Mouse (Mus musculus) lung, embryonic 16.5 days (tissue): ENCODE results near the gene Rab30. TPM values are rescaled to one million over a fixed set of nuclear protein-coding genes. Genes with fewer than 3 reads are reported as not detected.

ENCODE experiments used
- ATAC-seq: fragments of 200-750 bp; cut with Nextera tagmentation; 2 replicates; pipeline ENCODE4 v1.8.0; 2017; ENCODE audit warnings: low read depth, mild to moderate bottlenecking, moderate library complexity
- H3K27ac ChIP-seq: fragments of 300-500 bp; sonication (generic); 2 replicates; pipeline ENCODE4 v1.5.1; 2014; ENCODE audit warnings: mild to moderate bottlenecking, control low read depth, low read length
- H3K27me3 ChIP-seq: fragments of 300-500 bp; sonication (generic); 2 replicates; pipeline ENCODE4 v1.6.1; 2014; ENCODE audit warnings: low read depth, low read length, mixed read lengths; ENCODE audit not compliant: control insufficient read depth, insufficient read depth
- H3K36me3 ChIP-seq: fragments of 300-500 bp; sonication (generic); 2 replicates; pipeline ENCODE4 v1.6.1; 2014; ENCODE audit warnings: low read length; ENCODE audit not compliant: control insufficient read depth, insufficient read depth
- H3K4me1 ChIP-seq: fragments of 300-500 bp; sonication (generic); replicated peaks from 2 replicates; pipeline ENCODE4 v1.6.1; 2014; ENCODE audit warnings: low read length, mixed read lengths; ENCODE audit not compliant: control insufficient read depth, insufficient read depth
- H3K4me2 ChIP-seq: fragments of 300-500 bp; sonication (generic); 2 replicates; pipeline ENCODE4 v1.6.1; 2014; ENCODE audit warnings: low read depth, low read length, control low read depth
- H3K4me3 ChIP-seq: fragments of 300-500 bp; sonication (generic); 2 replicates; pipeline ENCODE4 v1.5.1; 2014; ENCODE audit warnings: mild to moderate bottlenecking, low read length, control low read depth
- H3K9ac ChIP-seq: fragments of 300-500 bp; sonication (generic); 2 replicates; pipeline ENCODE4 v1.6.1; 2014; ENCODE audit warnings: low read length, control low read depth
- H3K9me3 ChIP-seq: fragments of 300-500 bp; sonication (generic); 2 replicates; pipeline ENCODE4 v1.6.1; 2016; ENCODE audit warnings: low read length; ENCODE audit not compliant: control insufficient read depth
- WGBS: fragments of 180-500 bp; shearing (Covaris S2); extraction: QIAGEN DNeasy Blood & Tissue Kit; methylation state at CpG from one replicate; pipeline ENCODE4 v1.1.7; 2014; 5-methylcytosine and 5-hydroxymethylcytosine counted together
- polyA plus RNA-seq: library from polyadenylated mRNA; unstranded; fragments of >200 nt; fragmentation: Nextera tagmentation; extraction: Ambion mirVana; gene quantifications from 2 replicates; pipeline ENCODE4 v1.2.1, GENCODE M21; 2015

The Rab30 gene
- polyA plus RNA-seq, 1 experiment from 2014 or later: 5.0 TPM

DNA sequence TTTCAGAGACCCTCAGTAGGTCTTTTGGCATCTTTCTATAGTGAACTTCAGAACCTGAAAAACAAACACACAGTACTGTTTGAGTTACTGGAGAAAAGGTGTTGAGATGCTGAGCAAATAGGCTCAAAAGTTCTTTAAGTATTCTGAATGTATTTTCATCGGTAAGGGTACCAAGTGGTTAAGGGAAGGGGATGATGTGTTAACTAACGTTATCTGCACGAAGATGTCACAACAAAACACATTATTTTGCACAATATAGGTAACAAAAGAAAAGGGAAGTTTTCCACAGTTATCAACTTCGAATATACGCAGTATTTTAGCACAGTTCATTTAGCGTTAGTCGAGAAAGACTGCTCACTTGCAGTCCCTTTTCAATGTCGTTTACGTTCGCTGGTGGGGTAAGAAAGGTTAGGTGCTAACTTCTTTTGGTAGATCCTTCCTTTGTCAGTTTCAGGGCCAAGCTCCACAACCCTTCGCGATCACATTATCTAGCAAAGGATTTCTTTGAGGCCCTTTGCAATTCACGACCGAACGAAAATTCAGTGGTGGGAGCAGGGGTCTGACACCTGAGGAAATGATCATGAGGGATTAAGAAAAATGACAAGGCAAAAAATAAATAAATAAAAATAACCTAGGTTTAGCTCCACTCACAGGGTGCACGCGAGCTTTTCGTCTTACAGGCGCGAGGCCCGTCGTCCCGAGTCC lies 840 bp upstream of the Rab30 start:
- Histone ChIP-seq H3K27me3 (no peaks in the 10 kb centered on the region), H3K9ac (peak overlapping the region; percentile 86), H3K27ac (peak overlapping the region; percentile 93), H3K9me3 (no peaks in the 10 kb centered on the region), H3K4me1 (peaks cover 14% of the 10 kb centered on the region), H3K4me3 (peak overlapping the region; percentile 65), H3K4me2 (peak overlapping the region; percentile 73), H3K36me3 (peaks cover 6% of the 10 kb centered on the region; the same call in 1 of the 2 replicates)
- no peak for ATAC-seq
- WGBS: under 1% methylated on average over 23 of the region's 23 CpGs

DNA sequence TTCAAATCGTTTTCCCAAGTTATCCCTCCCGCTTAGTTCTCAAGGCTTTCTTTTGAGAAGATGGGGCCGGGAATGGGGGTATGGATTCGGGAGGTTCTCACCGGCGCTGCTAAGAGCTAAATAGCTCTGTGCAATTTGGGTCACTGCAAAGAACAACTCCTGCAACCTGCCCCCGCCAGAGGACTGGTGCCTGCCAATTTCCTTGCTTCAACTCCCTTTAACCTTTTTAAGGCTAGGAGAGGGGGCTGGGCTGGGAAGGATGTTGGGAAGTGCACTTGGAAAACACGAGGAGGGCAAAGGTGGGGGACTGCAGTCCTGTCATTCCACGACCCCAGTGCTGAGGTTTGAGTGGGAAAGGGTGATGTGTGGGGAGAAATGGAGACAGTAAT lies 452 bp downstream of the Rab30 start:
- Histone ChIP-seq H3K4me1 (peaks cover 14% of the 10 kb centered on the region), H3K9ac (peak overlapping the region; percentile 60), H3K27me3 (no peaks in the 10 kb centered on the region), H3K4me2 (peak overlapping the region; percentile 86), H3K4me3 (peak overlapping the region; percentile 65), H3K27ac (peak overlapping the region; percentile 22; the same call in 1 of the 2 replicates), H3K9me3 (no peaks in the 10 kb centered on the region), H3K36me3 (peaks cover 4% of the 10 kb centered on the region; the same call in 1 of the 2 replicates)
- 0% methylated on average over 9 of the region's 9 CpGs for WGBS
- peak; percentile 24 for ATAC-seq

DNA sequence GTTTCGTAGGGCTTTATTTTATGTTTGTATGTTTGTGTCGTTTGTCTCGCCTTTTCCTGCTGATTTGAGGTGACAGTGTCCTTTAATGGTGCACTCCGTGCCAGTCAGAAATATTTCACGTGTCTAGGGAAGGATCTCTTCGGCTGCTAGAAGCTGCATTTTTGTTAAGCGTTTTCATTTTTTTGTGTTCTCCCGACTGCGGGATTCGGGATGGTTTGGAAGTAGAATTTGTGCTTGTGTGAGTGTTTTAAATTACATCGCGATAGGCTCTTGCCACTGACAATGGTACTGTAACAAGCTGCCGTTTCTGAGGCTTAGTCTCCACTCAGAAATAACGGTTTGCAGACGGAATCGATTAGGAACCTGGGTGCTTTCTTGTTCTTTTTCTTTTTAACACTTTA lies 938 bp downstream of the Rab30 start:
- under 1% methylated on average over 16 of the region's 16 CpGs for WGBS
- H3K9ac ChIP-seq: peak overlapping the region; percentile 60
- H3K4me2 ChIP-seq: peak overlapping the region; percentile 86
- 0 out of 2 replicates have a peak, but pooled peaks cover 4% of the 10 kb centered on the region for H3K36me3 ChIP-seq
- H3K4me3 ChIP-seq: peak overlapping the region; percentile 65
- no peak overlapping the region for H3K27ac ChIP-seq
- ATAC-seq: no peak
- peaks cover 14% of the 10 kb centered on the region for H3K4me1 ChIP-seq
- no peaks in the 10 kb centered on the region for H3K27me3 ChIP-seq
- no peaks in the 10 kb centered on the region for H3K9me3 ChIP-seq

DNA sequence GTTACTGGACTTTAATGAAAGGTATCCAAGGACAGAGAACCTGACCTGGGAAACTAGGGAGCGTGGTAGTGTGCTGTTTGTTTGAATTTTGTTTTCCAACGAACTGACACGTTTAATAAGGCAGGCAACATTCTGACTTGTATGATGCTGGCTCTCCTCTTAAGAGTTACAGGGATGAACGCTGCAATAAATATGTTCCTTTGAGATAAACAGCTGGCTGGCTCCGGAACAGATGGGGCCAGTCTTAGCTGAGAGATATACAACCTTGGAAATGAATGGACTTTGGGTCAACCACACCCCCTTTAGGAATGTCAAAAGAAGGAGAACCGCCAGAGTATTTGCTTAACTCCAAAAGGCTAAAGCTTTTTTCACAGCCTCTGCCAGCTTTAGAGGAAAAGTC lies 1.4 kb downstream of the Rab30 start:
- Histone ChIP-seq H3K4me2 (peak overlapping the region; percentile 86), H3K9ac (peak overlapping the region; percentile 60), H3K4me3 (peak overlapping the region; percentile 65), H3K27ac (no peak overlapping the region), H3K27me3 (no peaks in the 10 kb centered on the region), H3K9me3 (no peaks in the 10 kb centered on the region), H3K4me1 (peaks cover 14% of the 10 kb centered on the region), H3K36me3 (0 out of 2 replicates have a peak, but pooled peaks cover 2% of the 10 kb centered on the region)
- ATAC-seq: no peak
- WGBS: under 1% methylated on average over 6 of the region's 6 CpGs

DNA sequence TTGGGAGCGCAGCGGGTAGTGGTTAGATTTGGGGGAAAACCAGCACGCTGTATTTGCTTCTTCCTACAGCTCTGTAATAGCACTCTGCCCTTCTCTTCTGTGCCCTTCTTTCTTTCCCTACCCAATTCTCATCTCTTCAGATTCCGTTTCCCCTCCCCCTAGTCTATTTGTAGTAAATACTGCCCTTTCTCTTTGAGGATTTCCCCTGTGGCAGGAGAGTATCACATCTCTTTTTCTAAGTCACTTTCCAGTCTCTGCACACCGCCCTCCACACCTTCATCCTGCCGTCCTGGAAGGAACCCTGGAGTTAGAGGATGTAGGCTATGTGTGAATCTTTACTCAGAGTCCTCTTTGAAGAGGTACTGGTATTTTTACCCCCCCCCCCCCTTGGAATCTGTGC lies 1.9 kb downstream of the Rab30 start:
- Histone ChIP-seq H3K4me1 (peaks cover 13% of the 10 kb centered on the region), H3K27ac (no peak overlapping the region), H3K9ac (no peak overlapping the region), H3K9me3 (no peaks in the 10 kb centered on the region), H3K4me3 (peak overlapping the region; percentile 65), H3K36me3 (no peaks in the 10 kb centered on the region), H3K4me2 (peak overlapping the region; percentile 86), H3K27me3 (no peaks in the 10 kb centered on the region)
- WGBS: 9% methylated on average over 6 of the region's 6 CpGs
- no peak for ATAC-seq

DNA sequence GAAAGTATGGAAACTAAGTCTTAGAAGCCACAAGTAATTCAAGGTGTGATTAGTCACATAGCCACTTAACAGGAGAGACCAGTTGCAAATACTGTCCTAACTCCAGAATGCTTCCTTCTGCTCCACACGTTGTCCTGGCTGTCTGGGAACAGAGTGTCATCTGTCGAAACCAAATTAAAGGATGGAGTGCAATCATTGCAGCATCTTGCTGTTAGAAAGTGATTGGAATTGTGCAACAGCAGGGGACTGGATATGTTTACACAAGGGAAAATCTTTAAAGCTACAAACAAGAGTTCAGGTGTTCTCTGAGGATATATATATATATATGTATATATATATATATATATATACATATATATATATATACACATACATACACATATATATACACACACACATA lies 9.0 kb downstream of the Rab30 start:
- Histone ChIP-seq H3K27ac (no peak overlapping the region), H3K9me3 (no peaks in the 10 kb centered on the region), H3K4me2 (no peak overlapping the region), H3K27me3 (no peaks in the 10 kb centered on the region), H3K36me3 (no peaks in the 10 kb centered on the region), H3K4me3 (no peak overlapping the region), H3K9ac (no peak overlapping the region), H3K4me1 (no peaks in the 10 kb centered on the region)
- 58% methylated on average over 2 of the region's 2 CpGs for WGBS
- ATAC-seq: no peak

DNA sequence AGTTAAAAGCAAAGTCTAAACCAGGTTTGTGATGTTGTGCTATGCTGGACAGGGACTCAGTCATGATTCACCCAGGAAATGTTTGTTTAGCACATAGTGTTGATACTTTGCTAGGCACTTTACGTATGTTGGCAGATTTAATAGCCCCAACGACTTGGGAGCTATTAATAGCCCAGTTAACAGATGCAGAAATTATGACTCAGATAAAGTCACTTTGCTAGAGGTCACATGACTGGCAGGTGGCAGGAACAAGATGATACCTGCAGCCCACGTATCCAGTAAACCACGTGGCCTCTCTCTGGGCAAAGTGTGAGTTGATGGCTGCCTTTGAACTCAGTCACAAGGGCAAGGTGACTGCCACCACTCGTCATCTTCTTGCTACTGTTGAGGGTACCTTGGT lies 16.7 kb downstream of the Rab30 start:
- Histone ChIP-seq H3K36me3 (no peaks in the 10 kb centered on the region), H3K9ac (no peak overlapping the region), H3K27ac (no peak overlapping the region), H3K4me3 (no peak overlapping the region), H3K9me3 (no peaks in the 10 kb centered on the region), H3K4me1 (no peaks in the 10 kb centered on the region), H3K27me3 (no peaks in the 10 kb centered on the region), H3K4me2 (no peak overlapping the region)
- WGBS: 59% methylated on average over 5 of the region's 5 CpGs
- no peak for ATAC-seq

DNA sequence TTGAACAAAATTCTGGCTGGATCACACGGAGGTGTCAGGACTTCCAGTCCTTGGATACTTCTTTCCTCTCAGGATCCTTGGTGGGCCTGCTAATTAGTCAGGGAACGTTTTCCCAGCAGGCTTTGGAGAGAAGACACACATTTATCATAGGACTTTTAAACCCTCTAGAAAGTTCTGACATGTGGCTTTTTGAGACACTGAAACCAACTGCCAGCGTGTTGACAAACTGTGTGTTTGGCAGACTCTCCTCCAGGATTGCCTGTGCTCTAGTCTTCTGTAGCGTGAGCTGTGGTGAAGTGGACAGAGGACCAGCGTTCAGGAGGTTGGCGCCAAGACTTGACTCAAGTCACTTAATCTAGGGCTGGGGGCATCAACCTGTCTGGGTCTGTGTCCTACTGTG lies 19.2 kb downstream of the Rab30 start:
- Histone ChIP-seq H3K4me2 (no peak overlapping the region), H3K27me3 (no peaks in the 10 kb centered on the region), H3K4me1 (no peaks in the 10 kb centered on the region), H3K4me3 (no peak overlapping the region), H3K9me3 (no peaks in the 10 kb centered on the region), H3K27ac (no peak overlapping the region), H3K36me3 (no peaks in the 10 kb centered on the region), H3K9ac (no peak overlapping the region)
- ATAC-seq: no peak
- 78% methylated on average over 6 of the region's 6 CpGs for WGBS

DNA sequence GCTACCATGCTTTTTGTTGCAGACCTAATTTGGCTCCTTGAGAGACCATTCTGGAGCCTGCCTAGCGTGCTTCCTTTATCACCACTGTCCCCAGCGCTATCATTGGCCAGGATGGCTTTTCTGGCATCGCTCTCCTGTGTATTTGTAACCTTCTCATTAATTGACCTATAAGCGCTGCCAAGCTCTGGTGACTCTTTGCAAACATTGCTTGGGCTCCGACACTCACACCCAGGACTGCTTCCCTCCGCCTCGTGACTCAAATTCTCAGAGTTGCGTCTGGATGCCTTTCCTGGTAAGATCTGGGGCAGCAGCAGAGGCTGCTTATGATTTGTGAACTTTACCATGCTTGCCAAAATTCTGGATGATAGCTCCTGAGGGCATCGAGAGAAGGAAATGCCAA lies 19.8 kb downstream of the Rab30 start:
- no peak for ATAC-seq

More for the DNA sequence above, 19.8 kb downstream of the Rab30 start:
- Histone ChIP-seq H3K36me3 (no peaks in the 10 kb centered on the region), H3K9ac (no peak overlapping the region), H3K4me3 (no peak overlapping the region), H3K4me1 (no peaks in the 10 kb centered on the region), H3K27ac (no peak overlapping the region), H3K4me2 (no peak overlapping the region), H3K9me3 (no peaks in the 10 kb centered on the region), H3K27me3 (no peaks in the 10 kb centered on the region)
- 75% methylated on average over 9 of the region's 9 CpGs for WGBS
